ENCODE assay signal across 8 mouse cellular contexts in genomic region chr7:122965386-122965785, GRCm38 (mm10). TPM values are rescaled to one million over a fixed set of nuclear protein-coding genes. Genes with fewer than 3 reads are reported as not detected.
DNase-seq lines count a peak whose midpoint lies in the region; ATAC-seq and TF ChIP-seq lines count a peak whose summit lies in the region.

Gene Rbbp6, plus strand, starts transcription at chr7:122965686.

- no peaks in the 10 kb centered on the region for H3K4me1 ChIP-seq in lung, adult 2 months (ENCODE audit: control insufficient read depth, insufficient read depth, low read length)
- no peaks in the 10 kb centered on the region for H3K4me1 ChIP-seq in embryonic facial prominence, embryonic 11.5 days (ENCODE audit: control insufficient read depth, insufficient read depth, low read length)
- no peaks in the 10 kb centered on the region for H3K4me1 ChIP-seq in heart, embryonic 13.5 days
- H3K4me1 ChIP-seq in olfactory bulb, adult 2 months (ENCODE audit: control insufficient read depth, insufficient read depth, low read length): no peaks in the 10 kb centered on the region

- no peak within 1 kb of the TSS for H3K4me2 ChIP-seq in embryonic facial prominence, embryonic 11.5 days (ENCODE audit: low read depth, low read length)
- no peak within 1 kb of the TSS for H3K4me2 ChIP-seq in heart, embryonic 13.5 days

- ATAC-seq in embryonic facial prominence, embryonic 11.5 days (replicated peaks; ENCODE audit: insufficient number of reproducible peaks, low FRiP score, low TSS enrichment, low read depth): no peak
- ATAC-seq in heart, embryonic 13.5 days (ENCODE audit: extremely low read depth, insufficient number of reproducible peaks, low FRiP score, low TSS enrichment): no peak

- no peak for TF ChIP-seq POLR2A in lung, adult 2 months (IDR thresholded peaks at IDR 0.05; ENCODE audit: borderline replicate concordance, extremely low read depth, low read depth, low read length)
- TF ChIP-seq POLR2A in olfactory bulb, adult 2 months (IDR thresholded peaks at IDR 0.05; ENCODE audit: insufficient read depth, low read depth, low read length): no peak

- TF ChIP-seq CTCF in lung, adult 2 months (IDR thresholded peaks at IDR 0.05; ENCODE audit: insufficient read depth, low read length): no peak
- TF ChIP-seq CTCF in olfactory bulb, adult 2 months (IDR thresholded peaks at IDR 0.05; ENCODE audit: insufficient read depth, low read depth, low read length): no peak

- WGBS in lung, adult 2 months: 71% methylated on average over 5 of the region's 5 CpGs
- 80% methylated on average over 5 of the region's 5 CpGs for WGBS in embryonic facial prominence, embryonic 11.5 days
- WGBS in heart, embryonic 13.5 days: 61% methylated on average over 5 of the region's 5 CpGs
- whole genome bisulfite sequencing in olfactory bulb, adult 2 months: 81% methylated on average over 5 of the region's 5 CpGs

- no peaks in the 10 kb centered on the region for H3K36me3 ChIP-seq in embryonic facial prominence, embryonic 11.5 days (replicated peaks; ENCODE audit: control insufficient read depth, insufficient read depth, low read depth, low read length)
- no peaks in the 10 kb centered on the region for H3K36me3 ChIP-seq in heart, embryonic 13.5 days

- intact Hi-C loops in left cerebral cortex, postnatal 14 days (cut with DNase I): no loop called here

- no peak for DNase-seq in lung, adult 2 months
- no peak for DNase-seq in lung, postnatal 14 days
- no peak for DNase-seq in embryonic facial prominence, embryonic 11.5 days (ENCODE audit: low spot score)
- DNase-seq in left cerebral cortex, postnatal 14 days (ENCODE audit: low spot score in 2 of 2): no peak
- DNase-seq in kidney, adult 11 months: no peak
- DNase-seq in embryo, embryonic 10.5 days (ENCODE audit: low spot score): no peak

- H3K9ac ChIP-seq in embryonic facial prominence, embryonic 11.5 days (replicated peaks; ENCODE audit: low read length): no peak within 1 kb of the TSS
- H3K9ac ChIP-seq in heart, embryonic 13.5 days: no peak within 1 kb of the TSS

- no peak within 1 kb of the TSS for H3K27ac ChIP-seq in embryonic facial prominence, embryonic 11.5 days (replicated peaks; ENCODE audit: low read depth, low read length)
- no peak within 1 kb of the TSS for H3K27ac ChIP-seq in heart, embryonic 13.5 days (replicated peaks)
- no peak within 1 kb of the TSS for H3K27ac ChIP-seq in olfactory bulb, adult 2 months (ENCODE audit: insufficient read depth, low read depth, low read length)

- no peak within 1 kb of the TSS for H3K4me3 ChIP-seq in lung, adult 2 months (replicated peaks; ENCODE audit: extremely low read depth, low read depth, low read length)
- H3K4me3 ChIP-seq in embryonic facial prominence, embryonic 11.5 days (ENCODE audit: low read depth, low read length): no peak within 1 kb of the TSS
- no peak within 1 kb of the TSS for H3K4me3 ChIP-seq in heart, embryonic 13.5 days
- H3K4me3 ChIP-seq in olfactory bulb, adult 2 months (ENCODE audit: insufficient read depth, low read depth, low read length): no peak within 1 kb of the TSS

- H3K27me3 ChIP-seq in embryonic facial prominence, embryonic 11.5 days (ENCODE audit: control insufficient read depth, insufficient read depth, low read length): no peaks in the 10 kb centered on the region
- H3K27me3 ChIP-seq in heart, embryonic 13.5 days (replicated peaks): no peaks in the 10 kb centered on the region

- H3K9me3 ChIP-seq in embryonic facial prominence, embryonic 11.5 days (replicated peaks; ENCODE audit: control insufficient read depth, low read length): no peaks in the 10 kb centered on the region
- no peaks in the 10 kb centered on the region for H3K9me3 ChIP-seq in heart, embryonic 13.5 days

RNA-seq across cellular contexts. Expression of gene Rbbp6, which starts in this region (rescaled TPM):
- 6.8 and 12.0 TPM in 2 replicates for polyA plus RNA-seq in lung, adult 2 months (2012; rRNA removed)
- 37.3 and 43.2 TPM in 2 replicates for polyA plus RNA-seq in embryonic facial prominence, embryonic 11.5 days (2014; fragmentation: Nextera tagmentation; extraction: Ambion mirVana)
- 16.8 and 17.9 TPM in 2 replicates for polyA plus RNA-seq in heart, embryonic 13.5 days (2015; fragmentation: Nextera tagmentation; extraction: Ambion mirVana)
- 10 to 100 TPM; 62.2 to 62.9 TPM for total RNA-seq in left cerebral cortex, postnatal 14 days (2021)
- 191 TPM in 1 of 2 replicates, not detected in the other for polyA plus RNA-seq in olfactory bulb, adult 2 months (2012; ENCODE audit: insufficient read depth, insufficient read length, low replicate concordance, missing spikeins)
